Mouse (Mus musculus): Measurements from ENCODE around the gene Efcc1. TPM values are rescaled to one million over a fixed set of nuclear protein-coding genes. Genes with fewer than 3 reads are reported as not detected.
"Not testable (repeated sequence)": the region's sequence is repeated elsewhere in the genome, so short reads cannot be mapped to it uniquely, and the experiment has no call there.

Efcc1 gene
- polyA plus RNA-seq, 1 experiment from 2014 or later: 4.3 TPM

- H3K9me3 ChIP-seq; H3K27ac ChIP-seq (replicated peaks); H3K4me2 ChIP-seq; H3K9ac ChIP-seq; H3K27me3 ChIP-seq; ATAC-seq (ENCODE audit: low read depth); H3K4me1 ChIP-seq (replicated peaks); H3K36me3 ChIP-seq; H3K4me3 ChIP-seq: not testable (repeated sequence)
- WGBS: 91% methylated on average over 2 of the region's 2 CpGs
Measured at GRCm38 (mm10) chr6:87764296-87764695, 33.6 kb downstream of the Efcc1 start.

- Histone ChIP-seq H3K27ac (replicated peaks) (no peak overlapping the region), H3K36me3 (no peaks in the 10 kb centered on the region), H3K27me3 (no peaks in the 10 kb centered on the region), H3K4me1 (replicated peaks) (no peaks in the 10 kb centered on the region), H3K4me2 (no peak overlapping the region), H3K9ac (no peak overlapping the region), H3K4me3 (no peak overlapping the region), H3K9me3 (no peaks in the 10 kb centered on the region)
- ATAC-seq (ENCODE audit: low read depth): no peak
- WGBS: 54% methylated on average over 8 of the region's 8 CpGs
Measured at GRCm38 (mm10) chr6:87770626-87771025, 40.0 kb downstream of the Efcc1 start.

- no peaks in the 10 kb centered on the region for H3K4me1 ChIP-seq (replicated peaks)
- no peak for ATAC-seq (ENCODE audit: low read depth)
- no peaks in the 10 kb centered on the region for H3K36me3 ChIP-seq
- no peak overlapping the region for H3K4me3 ChIP-seq
- H3K4me2 ChIP-seq: no peak overlapping the region
- H3K27me3 ChIP-seq: no peaks in the 10 kb centered on the region
- WGBS: 60% methylated on average over 1 of the region's 1 CpGs
- no peak overlapping the region for H3K27ac ChIP-seq (replicated peaks)
- H3K9ac ChIP-seq: no peak overlapping the region
- no peaks in the 10 kb centered on the region for H3K9me3 ChIP-seq
Measured at GRCm38 (mm10) chr6:87774466-87774865, 43.8 kb downstream of the Efcc1 start.

GRCm38 (mm10) chr6:87774909-87775308 is 44.2 kb downstream of the Efcc1 start:
- H3K4me3 ChIP-seq: no peak overlapping the region
- H3K27me3 ChIP-seq: no peaks in the 10 kb centered on the region
- ATAC-seq (ENCODE audit: low read depth): no peak
- H3K9me3 ChIP-seq: no peaks in the 10 kb centered on the region
- no peak overlapping the region for H3K27ac ChIP-seq (replicated peaks)
- no peak overlapping the region for H3K9ac ChIP-seq
- WGBS: 85% methylated on average over 9 of the region's 9 CpGs
- H3K4me2 ChIP-seq: no peak overlapping the region
- H3K36me3 ChIP-seq: no peaks in the 10 kb centered on the region
- H3K4me1 ChIP-seq (replicated peaks): no peaks in the 10 kb centered on the region

GRCm38 (mm10) chr6:87775588-87776245 is 45.0 kb downstream of the Efcc1 start:
- Histone ChIP-seq H3K4me2 (no peak overlapping the region), H3K9me3 (no peaks in the 10 kb centered on the region), H3K27ac (replicated peaks) (no peak overlapping the region), H3K9ac (no peak overlapping the region), H3K4me1 (replicated peaks) (no peaks in the 10 kb centered on the region), H3K27me3 (no peaks in the 10 kb centered on the region), H3K36me3 (no peaks in the 10 kb centered on the region), H3K4me3 (no peak overlapping the region)
- WGBS: 76% methylated on average over 3 of the region's 3 CpGs
- no peak for ATAC-seq (ENCODE audit: low read depth)

- Histone ChIP-seq H3K4me3 (no peak overlapping the region), H3K4me1 (replicated peaks) (no peaks in the 10 kb centered on the region), H3K9ac (no peak overlapping the region), H3K4me2 (no peak overlapping the region), H3K27me3 (no peaks in the 10 kb centered on the region), H3K9me3 (no peaks in the 10 kb centered on the region), H3K36me3 (no peaks in the 10 kb centered on the region), H3K27ac (replicated peaks) (no peak overlapping the region)
- no peak for ATAC-seq (ENCODE audit: low read depth)
- WGBS: 89% methylated on average over 1 of the region's 1 CpGs
Measured at GRCm38 (mm10) chr6:87776663-87777062, 46.0 kb downstream of the Efcc1 start.

- no peak for ATAC-seq (ENCODE audit: low read depth)
- Histone ChIP-seq H3K36me3 (no peaks in the 10 kb centered on the region), H3K9me3 (no peaks in the 10 kb centered on the region), H3K27ac (replicated peaks) (no peak within 1 kb of the TSS), H3K9ac (0 out of 2 replicates have a peak within 1 kb of the TSS, but pooled peaks have one; percentile 22), H3K4me3 (no peak within 1 kb of the TSS), H3K4me2 (no peak within 1 kb of the TSS), H3K4me1 (replicated peaks) (no peaks in the 10 kb centered on the region), H3K27me3 (no peaks in the 10 kb centered on the region)
- WGBS: 72% methylated on average over 2 of the region's 2 CpGs
Measured at GRCm38 (mm10) chr6:87777842-87778241, 47.2 kb downstream of the Efcc1 start, which contains the start of gene Gp9. TSS of gene Gp9 (plus strand) at chr6:87778072.

GRCm38 (mm10) chr6:87778294-87779173 is 47.9 kb downstream of the Efcc1 start:
- no peaks in the 10 kb centered on the region for H3K27me3 ChIP-seq
- H3K27ac ChIP-seq (replicated peaks): no peak overlapping the region
- H3K36me3 ChIP-seq: no peaks in the 10 kb centered on the region
- ATAC-seq (ENCODE audit: low read depth): no peak
- no peaks in the 10 kb centered on the region for H3K4me1 ChIP-seq (replicated peaks)
- no peaks in the 10 kb centered on the region for H3K9me3 ChIP-seq
- no peak overlapping the region for H3K4me2 ChIP-seq
- 0 out of 2 replicates have a peak overlapping the region, but pooled peaks have one; percentile 22 for H3K9ac ChIP-seq
- no peak overlapping the region for H3K4me3 ChIP-seq
- whole genome bisulfite sequencing: 80% methylated on average over 11 of the region's 11 CpGs

- H3K9me3 ChIP-seq: no peaks in the 10 kb centered on the region
- no peaks in the 10 kb centered on the region for H3K36me3 ChIP-seq
- H3K27me3 ChIP-seq: no peaks in the 10 kb centered on the region
- no peak overlapping the region for H3K4me3 ChIP-seq
- H3K9ac ChIP-seq: 0 out of 2 replicates have a peak overlapping the region, but pooled peaks have one; percentile 22
- H3K4me2 ChIP-seq: no peak overlapping the region
- ATAC-seq (ENCODE audit: low read depth): no peak
- WGBS: 85% methylated on average over 11 of the region's 11 CpGs
- no peaks in the 10 kb centered on the region for H3K4me1 ChIP-seq (replicated peaks)
- H3K27ac ChIP-seq (replicated peaks): no peak overlapping the region
Measured at GRCm38 (mm10) chr6:87779174-87780165, 48.8 kb downstream of the Efcc1 start.

GRCm38 (mm10) chr6:87780546-87781301 is 50.1 kb downstream of the Efcc1 start:
- no peak overlapping the region for H3K9ac ChIP-seq
- no peaks in the 10 kb centered on the region for H3K27me3 ChIP-seq
- WGBS: 80% methylated on average over 10 of the region's 10 CpGs
- H3K4me1 ChIP-seq (replicated peaks): no peaks in the 10 kb centered on the region
- no peak overlapping the region for H3K4me3 ChIP-seq
- ATAC-seq (ENCODE audit: low read depth): no peak
- no peaks in the 10 kb centered on the region for H3K9me3 ChIP-seq
- no peak overlapping the region for H3K27ac ChIP-seq (replicated peaks)
- H3K4me2 ChIP-seq: no peak overlapping the region
- H3K36me3 ChIP-seq: no peaks in the 10 kb centered on the region

- peaks cover 3% of the 10 kb centered on the region for H3K4me1 ChIP-seq (replicated peaks)
- 82% methylated on average over 8 of the region's 8 CpGs for WGBS
- no peak overlapping the region for H3K27ac ChIP-seq (replicated peaks)
- H3K27me3 ChIP-seq: no peaks in the 10 kb centered on the region
- no peak overlapping the region for H3K4me2 ChIP-seq
- no peak overlapping the region for H3K4me3 ChIP-seq
- H3K9ac ChIP-seq: no peak overlapping the region
- no peaks in the 10 kb centered on the region for H3K36me3 ChIP-seq
- no peaks in the 10 kb centered on the region for H3K9me3 ChIP-seq
- no peak for ATAC-seq (ENCODE audit: low read depth)
Measured at GRCm38 (mm10) chr6:87784033-87784432, 53.4 kb downstream of the Efcc1 start.
